Mouse (Mus musculus): ENCODE results near the gene Scamp1. TPM values are rescaled to one million over a fixed set of nuclear protein-coding genes. Genes with fewer than 3 reads are reported as not detected.
A peak's percentile ranks its signal among the peaks of the same experiment; 100 is the strongest.
"Not testable (repeated sequence)": the region's sequence is repeated elsewhere in the genome, so short reads cannot be mapped to it uniquely, and the experiment has no call there.

The Scamp1 gene
- 1 to 10 TPM; 1.4 to 2.0 TPM for polyA plus RNA-seq (2017; shearing (Covaris generic))

DNA sequence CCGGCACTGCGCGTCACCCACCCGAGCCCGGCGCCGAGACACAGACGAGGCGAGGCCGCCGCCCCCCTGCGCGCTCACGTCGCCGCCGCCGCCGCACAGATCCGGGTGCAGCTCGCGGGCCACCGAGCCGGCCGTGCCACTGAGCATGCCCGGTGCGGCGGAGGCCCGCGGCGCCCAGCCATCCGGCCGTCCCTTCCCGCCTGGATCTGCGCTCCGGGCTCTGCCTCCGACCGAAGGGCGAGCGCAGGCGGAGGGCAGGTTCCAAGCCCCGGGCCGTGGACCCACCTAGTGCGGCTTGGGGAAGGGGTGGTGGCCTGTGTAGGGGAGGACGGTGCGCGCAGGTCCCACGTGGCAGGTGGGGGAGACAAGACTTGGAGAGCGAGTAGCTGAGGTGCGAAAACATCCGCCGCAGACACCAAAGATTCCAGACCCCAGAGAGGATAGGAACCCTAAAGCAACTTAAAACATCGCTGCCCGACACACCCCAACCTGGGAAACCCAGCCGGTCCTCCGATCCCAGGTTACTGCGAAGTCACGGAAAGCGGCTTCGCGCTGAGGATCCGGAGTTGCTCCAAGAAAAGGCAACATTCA is at the start of gene Scamp1:
Gene Scamp1, minus strand, starts transcription at position 577 of the 591 bp plus-strand sequence.
- ATAC-seq = peak; percentile 79

DNA sequence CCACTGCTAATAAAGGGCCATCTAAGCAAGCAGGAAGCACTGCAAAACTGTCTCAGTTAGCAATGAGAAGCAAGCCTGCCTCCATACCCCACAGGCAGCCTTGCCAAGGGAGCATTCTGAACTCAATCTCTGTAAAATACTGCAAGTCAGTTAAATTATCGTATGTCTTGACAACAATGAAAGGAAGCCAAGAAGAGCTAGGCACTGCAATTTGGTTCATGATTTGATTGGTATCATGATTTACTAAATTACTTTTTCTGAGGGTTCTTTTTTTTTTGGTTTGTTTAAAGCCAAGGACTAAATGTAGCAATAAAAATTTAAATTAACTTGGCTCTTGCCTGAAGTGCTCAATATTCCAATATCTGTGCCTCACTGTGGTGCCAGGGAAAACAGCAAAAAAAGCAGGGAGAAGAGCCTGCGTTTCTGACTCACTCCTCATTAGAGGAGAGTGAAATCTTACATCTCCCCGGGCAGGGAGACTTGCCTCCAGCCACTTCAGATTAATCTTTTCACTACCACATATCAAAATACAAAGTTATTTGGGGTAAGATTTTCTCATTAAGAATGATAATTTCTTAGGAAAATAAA is 44.8 kb upstream of the Scamp1 start:
- no peak for ATAC-seq

DNA sequence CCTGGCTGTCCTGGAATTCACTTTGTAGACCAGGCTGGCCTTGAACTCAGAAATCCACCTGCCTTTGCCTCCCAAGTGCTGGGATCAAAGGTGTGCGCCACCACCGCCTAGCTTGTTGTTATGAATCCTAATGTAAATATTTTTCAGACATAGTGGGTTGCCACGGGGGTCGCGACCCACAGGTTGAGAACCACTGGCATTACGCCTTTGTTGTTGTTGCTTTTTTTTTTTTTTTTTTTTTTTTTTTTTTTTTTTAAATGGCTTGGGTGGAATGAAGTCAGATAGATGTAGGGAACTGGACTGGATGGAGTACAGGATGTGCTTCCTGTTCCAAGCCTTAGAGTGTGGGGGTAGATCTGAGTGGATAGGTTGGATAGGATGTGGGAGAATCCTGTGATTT is 43.3 kb upstream of the Scamp1 start:
- not testable (repeated sequence) for ATAC-seq

DNA sequence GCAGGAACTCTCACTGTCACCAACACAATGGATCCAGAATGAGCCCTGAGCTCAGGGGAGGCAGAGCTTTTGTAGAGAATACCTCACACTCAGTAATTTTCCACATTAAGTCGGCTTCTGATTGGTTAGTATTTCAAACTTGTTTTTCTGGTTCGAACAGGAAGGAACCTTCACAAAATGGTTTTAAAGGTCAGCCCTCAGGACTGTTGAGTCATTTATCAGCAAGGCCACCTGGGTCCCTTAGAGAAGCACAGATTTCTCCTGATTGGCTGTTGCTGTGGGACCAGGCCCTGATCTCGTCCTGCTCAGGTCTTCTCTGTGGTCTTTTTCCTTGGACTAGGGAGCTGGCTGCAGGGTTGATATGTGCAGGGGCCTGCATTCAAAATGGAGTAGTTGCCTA is 42.4 kb upstream of the Scamp1 start:
- ATAC-seq = peak; percentile 59

DNA sequence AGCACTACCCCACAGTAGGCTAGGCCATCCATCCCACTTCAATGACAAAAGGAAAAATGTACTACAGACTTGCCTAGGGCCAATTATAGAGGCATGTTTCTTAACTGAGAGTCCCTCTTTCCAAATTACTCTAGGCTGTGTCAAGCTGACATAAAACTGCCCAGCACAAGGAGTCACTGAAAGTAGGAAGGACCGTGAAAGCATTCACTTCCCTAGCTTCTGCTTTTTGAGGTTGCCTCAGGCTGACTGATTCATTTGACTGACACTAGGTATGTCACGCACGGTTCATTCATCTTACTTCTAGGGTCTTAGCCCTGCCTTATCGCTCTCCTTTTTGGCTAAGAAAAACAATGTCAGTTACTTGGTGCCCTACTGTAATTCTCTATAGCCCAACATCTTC is 36.8 kb upstream of the Scamp1 start:
- ATAC-seq = no peak

DNA sequence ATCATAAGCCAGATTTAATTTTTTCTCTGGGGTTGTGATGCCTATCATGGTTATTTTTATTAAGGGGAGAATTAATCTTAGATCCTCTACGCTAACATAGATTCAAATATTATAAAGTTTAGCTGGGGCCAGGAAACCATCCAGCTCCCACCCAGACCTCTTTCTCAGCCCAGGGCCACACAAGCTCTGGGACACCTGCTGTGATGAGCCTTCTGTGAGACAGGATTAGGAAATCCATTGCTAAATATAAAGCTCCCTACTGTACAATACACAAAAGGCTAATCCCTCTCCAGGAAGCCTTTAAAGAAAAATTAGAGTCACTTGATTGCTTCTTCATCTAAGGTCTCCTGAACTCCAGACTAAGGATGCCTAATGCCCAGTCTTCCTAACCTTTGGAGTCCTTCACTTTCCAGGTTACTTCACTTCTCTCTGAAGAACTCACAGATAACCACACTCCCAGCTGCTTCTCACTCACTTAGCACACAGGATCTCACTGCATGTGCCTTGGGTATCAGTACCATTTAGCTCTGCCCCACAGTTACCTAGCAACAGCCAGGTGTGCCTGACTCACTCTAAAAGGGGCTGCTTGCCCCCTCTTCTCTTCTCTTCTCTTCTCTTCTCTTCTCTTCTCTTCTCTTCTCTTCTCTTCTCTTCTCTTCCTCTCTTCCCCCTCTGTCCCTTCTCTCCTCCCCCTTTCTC is 35.6 kb upstream of the Scamp1 start:
- no peak for ATAC-seq

DNA sequence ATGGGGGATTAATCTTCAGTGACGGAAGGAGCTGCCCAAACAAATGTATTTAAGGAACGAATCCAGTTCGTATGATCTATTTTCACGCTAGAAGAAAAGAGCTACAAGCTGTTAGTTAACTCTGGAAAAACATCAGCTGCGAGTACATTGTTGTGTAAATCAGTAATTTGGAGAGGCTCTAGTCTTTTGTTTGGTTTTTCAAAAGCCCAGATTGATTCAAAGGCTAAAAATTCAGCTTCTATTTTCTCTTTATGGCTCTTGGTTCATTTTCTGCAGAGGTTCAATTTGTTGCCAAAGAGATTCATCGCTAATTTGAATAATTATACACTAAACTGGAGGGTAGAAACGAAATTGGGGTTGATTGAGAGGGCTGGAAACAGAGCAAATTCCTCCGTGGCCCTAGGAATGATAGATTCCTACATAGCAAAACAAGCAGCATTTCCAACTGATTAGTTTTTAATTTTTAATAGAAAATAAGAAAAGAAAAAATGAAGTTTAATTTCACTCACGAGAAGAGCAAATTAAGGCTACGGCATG is 31.4 kb upstream of the Scamp1 start:
- no peak for ATAC-seq

DNA sequence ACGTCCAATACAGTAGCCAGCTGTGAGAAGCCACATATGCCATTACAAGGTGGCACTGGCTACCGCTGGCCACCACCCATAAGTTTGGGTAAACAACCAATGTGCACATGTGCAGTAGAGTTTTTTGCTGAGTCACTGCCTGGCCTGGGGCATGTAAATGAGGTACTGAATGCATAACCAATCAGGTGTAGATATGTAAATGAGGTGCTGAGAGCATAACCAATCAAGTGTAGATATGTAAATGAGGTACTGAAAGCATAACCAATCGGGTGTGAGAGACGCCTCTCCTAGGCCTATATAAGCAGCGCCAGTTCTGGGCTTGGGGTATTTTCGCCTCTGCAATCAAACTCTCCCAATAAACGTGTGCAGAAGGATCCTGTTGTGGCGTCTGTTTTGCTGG is 27.2 kb upstream of the Scamp1 start:
- ATAC-seq = not testable (repeated sequence)

DNA sequence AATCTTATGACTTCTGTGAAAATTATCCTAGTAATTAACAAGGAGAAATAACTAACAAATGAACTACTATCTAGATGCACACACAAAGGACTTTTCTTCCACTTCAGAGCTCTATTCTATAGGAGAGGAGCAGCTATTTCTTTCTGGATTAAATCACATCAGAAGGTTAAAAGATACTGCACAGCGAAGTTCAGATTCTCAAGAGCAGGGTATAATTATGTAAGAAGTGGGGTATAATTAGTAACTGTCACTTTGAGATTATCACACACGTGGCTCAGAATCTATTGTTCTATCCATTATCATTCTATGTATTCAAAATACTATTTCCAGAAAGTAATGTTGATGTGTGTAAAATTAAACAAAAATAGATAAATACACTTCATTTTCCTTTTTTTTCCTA is 22.6 kb upstream of the Scamp1 start:
- ATAC-seq = no peak

DNA sequence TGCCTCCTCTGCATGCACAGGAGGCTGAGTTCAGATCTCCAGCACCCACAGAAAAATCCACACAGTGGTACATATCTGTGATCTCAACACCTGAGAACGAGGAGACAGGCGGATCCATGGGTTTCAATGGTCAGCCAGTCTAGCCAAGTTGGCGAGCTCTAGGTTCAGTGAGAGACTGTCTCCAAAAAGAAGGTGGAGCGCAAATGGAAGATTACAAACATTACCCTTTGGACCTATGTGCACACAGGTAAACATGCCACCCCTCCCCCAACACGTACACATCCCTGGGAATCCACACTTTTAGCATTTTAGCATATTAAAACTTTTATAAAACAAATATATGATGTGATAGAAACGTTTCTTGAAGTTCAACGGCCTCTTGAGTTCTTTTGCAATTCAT is 21.9 kb upstream of the Scamp1 start:
- ATAC-seq = no peak

DNA sequence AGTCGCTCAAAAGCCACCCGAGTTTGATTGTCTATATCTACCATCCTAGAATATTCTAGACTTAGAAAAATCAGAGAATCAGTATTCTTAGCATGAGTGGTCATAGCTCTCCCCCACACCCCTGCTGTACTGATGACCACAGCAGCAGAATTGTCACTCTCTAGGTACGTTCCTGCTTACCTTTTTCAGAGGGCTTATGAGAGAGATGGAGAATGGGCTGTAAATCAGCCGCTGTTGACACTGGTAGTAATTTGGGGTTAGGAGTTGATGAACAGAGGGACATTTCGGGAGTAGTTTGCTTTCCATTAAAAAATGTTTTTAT is 21.3 kb upstream of the Scamp1 start:
- no peak for ATAC-seq

DNA sequence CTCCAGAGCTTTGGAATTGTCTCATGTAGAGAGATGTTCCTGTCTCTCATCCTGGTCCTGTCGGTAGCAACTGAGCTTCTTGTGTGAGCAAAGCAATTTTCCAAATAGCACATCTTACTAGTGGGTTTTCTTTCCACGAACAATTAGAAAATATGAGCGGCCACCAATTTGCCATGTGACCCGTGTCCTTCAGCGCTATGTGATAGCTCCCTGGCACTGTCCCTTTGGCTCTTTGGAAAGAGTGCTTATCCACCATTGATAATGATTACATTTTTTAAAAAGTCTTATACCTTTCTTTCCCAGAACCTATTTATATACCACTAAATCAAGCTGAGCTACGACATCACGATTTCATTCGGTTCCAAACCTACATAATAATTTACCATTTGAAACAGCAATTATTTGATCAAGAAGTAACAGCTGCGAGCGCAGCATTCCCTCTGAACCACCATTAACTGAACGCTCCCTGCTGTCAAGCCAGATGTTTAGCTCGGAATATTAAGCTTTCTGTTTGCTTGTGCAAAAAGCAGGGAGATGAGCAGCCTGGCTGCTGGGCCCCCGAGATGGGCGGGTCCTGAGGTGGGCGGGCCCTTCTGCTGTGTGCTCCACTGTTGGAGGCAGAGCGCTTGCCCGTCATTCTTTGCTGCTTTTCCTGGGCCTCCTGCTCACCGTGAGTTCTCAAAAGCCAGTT is 20.8 kb upstream of the Scamp1 start:
- no peak for ATAC-seq

DNA sequence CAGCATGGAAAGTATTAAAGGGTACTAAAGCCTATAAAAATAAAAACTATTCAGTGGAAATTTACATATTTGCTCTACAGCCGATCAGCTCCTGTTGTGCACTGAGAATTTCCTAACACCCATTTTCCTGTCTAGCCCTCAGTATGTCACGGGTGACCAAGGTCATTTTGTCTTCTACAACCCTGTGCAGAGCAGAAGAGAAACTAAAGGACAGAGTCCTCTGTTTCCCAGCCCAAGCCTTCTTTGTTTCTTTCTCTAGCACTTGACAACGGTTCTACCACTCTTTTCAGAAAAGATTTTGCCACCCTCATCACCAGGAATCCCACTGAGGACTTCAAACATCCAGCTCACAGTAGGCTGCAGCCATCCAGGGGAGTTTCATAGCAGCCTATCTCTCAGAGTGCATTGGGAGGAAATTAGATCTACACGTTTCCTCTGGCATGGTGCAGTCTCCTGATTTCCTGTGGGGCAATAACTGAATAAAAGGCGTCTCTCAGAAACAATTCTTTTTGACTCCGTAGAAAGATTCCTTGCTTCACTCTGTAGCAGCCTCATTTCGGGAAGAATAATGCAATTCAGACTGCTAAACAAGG is 15.4 kb upstream of the Scamp1 start:
- no peak for ATAC-seq

DNA sequence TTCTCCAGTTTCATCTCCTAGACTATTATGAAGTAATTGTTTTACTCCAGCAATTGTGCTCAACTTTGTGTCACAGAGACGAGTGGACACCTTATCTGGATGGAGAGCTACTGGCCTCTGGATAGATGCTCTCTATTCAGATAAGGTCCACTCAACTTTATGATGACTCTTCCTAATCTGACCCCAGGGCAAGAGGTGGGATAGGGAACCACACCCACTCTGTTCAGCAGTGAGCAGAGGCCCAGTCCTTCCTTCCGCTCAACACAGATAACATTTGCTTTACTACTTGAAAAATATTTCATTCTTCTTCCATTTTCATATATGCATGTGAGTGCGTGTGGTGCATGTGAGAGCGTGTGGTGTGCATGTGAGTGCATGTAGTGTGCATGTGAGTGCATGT is 14.6 kb upstream of the Scamp1 start:
- no peak for ATAC-seq

DNA sequence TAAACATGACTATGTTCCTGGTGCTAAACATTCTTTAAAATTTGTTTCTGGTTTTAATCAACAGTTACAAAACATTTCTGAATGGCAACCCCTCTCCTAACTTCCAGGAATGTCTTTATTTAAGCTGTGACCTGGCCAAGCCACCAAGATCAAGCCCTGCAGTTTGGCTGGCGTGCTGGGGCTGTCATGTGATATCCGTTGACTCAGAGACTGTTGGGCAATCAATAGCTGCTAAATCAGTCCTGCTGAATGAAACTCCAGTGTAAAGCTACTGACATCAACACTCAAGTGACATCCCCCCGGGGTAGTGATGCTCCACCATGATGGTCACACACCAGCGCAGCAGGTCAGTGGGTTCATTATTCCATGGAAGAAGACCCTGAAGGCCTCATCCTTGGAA is 12.7 kb upstream of the Scamp1 start:
- no peak for ATAC-seq

DNA sequence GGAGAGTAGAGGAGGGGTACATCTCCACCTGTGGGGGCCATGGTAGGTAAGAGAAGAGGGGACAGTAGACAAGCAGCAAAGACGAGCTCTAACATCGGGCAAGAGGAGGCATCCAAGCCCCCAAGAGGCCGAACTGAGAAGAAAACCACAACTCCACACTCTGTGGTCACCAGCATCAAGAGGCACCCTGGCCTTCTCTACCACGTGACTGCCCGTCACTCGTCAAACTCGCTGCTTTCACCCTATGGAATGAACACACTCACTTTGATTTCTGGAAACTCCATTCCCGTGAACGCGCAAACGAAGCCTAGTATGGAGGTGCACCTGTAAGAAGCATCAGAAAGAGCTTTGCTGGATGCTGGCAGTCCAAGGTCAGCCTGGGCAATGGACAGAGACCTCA is 10.7 kb upstream of the Scamp1 start:
- no peak for ATAC-seq

DNA sequence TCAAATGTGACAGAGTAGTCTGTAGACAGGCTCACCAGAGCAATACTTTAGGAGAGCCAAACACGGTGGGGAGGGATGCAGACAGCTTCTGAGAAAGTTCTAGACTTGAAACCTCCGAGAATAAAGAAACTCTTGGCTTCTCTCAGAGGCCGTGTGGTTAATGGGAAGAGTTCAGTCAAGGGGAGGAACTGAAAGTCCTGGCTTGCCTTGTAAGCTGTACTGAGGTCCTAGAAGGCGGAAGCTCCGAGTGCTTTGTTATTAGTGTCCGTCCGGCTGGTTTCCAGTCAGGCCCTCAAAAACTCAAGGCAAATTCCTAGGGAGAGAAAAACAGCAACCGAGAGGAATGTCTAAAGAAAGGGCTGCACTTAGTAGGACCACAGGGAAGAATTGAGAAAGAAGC is 10.3 kb upstream of the Scamp1 start:
- ATAC-seq = no peak

DNA sequence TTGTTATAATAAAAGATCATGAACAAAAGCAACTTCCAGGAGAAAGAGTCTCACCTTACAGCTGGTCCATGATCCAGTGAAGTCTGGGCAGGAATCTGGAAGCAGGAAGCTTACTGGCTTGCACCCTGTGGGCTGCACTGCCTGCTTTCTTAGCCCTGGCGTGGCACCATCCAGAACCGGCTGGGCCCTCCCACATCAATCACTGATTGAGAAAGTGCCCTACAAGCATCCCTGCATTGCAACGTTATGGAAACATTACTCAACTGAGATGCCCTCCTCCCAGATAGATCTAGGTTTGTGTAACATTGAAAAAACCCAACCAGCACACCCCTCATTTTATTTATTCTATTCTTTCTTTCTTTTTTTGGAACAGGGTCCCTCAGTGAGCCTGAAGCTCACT is 9.2 kb upstream of the Scamp1 start:
- ATAC-seq = no peak

DNA sequence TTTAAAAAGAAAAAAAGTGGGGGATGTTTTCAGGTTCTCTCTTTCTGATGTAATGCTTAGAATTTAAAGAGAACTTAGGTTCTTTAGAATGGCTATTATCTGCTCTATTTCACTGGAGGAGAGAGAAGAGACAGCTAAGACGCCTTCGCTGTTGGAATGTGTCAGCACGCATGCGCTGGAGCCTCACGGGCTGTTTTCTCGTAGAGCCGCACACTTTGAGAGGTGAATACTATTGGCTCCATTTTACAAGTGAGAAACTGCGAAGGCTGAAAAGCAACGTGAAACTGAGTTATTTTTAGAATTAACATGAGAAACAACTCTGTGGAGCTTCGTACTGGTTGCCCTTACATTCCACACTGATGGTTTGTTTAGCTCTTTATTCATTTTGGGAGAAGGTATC is 8.3 kb upstream of the Scamp1 start:
- ATAC-seq = no peak

DNA sequence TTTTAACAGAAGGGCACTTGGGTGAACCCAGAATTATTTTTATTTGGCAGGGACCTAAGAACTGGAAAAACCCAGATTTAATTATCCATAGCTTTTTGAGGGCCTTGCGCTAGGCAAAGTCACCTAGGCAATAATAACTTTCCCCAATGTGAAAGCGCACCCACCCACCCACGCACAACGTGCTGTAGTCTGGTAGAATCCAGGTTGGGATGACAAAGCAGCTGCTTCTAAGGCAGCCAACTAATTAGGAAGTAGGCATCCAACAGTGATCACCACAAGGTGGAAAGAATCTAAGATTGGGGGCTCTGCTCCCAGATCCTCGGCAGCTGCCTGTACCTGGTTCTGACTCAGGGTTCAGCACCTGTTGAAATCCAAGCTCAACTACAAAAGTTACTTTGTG is 538 bp upstream of the Scamp1 start:
- ATAC-seq = no peak

DNA sequence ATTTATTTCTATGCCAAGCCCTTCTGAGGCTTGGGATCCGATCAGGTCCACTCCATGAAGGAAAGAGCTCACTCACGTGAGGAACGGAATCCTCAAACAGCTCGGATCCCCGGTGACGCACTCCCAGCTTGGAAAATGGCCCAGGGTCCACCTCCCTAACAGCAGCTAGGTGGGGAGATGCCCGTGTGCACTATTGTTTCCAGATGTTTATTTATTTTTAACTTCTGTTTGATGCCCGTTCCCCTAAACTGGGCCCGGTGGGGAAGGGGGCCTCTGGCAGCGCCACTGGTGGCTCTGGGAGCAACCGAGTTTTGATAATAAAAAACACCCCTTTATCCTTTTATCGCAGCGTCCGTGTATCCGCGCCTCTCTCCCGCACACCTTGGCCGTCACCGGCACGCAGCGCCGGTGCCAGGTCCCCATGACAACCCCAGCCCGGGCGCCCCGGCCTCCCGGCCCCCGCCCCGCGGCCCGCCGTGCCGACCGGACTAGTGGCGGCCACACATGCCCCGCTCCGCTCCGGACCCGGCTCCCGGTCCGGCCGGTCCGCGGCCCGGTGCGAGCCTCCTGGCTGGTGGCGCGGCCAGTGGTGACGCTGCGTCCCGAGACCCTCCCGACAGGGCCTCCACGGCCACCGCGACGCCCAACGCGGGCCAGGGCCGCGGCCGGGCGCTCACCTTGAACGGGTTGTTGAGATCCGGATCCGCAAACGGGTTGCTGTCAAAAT is 951 bp downstream of the Scamp1 start:
- ATAC-seq = peak; percentile 9

DNA sequence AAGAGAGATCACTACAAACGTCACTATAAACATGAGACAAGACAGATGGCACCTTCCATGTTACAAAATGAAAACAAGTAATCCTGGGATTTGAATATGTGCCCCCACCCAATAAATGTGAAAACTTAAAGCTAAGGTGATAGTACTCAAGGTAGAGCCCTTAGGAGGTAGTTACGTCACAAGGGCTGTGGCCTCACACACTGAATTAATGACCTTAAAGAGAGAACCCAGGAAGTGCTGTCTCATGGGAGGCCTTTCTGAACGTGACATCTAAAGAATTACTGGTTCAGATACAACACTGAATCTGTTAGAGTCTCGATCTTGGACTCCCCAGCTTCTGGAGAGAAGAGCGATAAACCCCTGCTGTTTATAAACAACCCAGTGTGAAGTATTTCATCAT is 6.2 kb downstream of the Scamp1 start:
- ATAC-seq = no peak

DNA sequence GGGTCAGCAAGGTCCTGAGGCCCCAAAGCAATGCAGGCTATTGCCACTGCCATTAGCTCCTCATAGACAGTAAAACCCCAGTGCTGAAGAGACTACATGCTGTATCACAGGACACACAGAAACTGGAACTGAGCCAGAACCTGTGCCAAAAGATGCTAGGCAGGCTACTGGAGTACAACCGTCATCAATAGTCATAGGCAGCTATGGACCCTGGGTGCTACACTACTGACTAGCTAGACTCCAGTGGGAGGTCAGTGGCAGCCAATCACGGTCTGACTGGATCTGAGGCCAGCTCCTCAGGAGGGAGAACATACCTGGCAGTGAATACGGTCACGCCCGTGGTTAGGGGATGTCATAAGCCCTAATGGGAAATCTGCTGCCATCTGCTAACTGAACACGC is 14.4 kb downstream of the Scamp1 start:
- ATAC-seq = no peak

Measured in activated CD4-positive, CD25-positive, alpha-beta regulatory T cell, adult 4 months (primary cell).